Mouse (Mus musculus) urinary bladder, postnatal 36 days (tissue): ENCODE measurements around the gene Pcx.
"Not testable (repeated sequence)": the region's sequence is repeated elsewhere in the genome, so short reads cannot be mapped to it uniquely, and the experiment has no call there.

Experiments used
- DNase-seq, 2 experiments: peaks; one replicate each; pipeline ENCODE4 v3.0.0; 2022; ENCODE audit warnings: low spot score in 2 of 2, mixed read lengths in 1 of 2

Gene Pcx

GRCm38 (mm10) chr19:4586783-4587182 lies 76.5 kb downstream of the Pcx start:
- DNase-seq: not testable (repeated sequence)

DNA sequence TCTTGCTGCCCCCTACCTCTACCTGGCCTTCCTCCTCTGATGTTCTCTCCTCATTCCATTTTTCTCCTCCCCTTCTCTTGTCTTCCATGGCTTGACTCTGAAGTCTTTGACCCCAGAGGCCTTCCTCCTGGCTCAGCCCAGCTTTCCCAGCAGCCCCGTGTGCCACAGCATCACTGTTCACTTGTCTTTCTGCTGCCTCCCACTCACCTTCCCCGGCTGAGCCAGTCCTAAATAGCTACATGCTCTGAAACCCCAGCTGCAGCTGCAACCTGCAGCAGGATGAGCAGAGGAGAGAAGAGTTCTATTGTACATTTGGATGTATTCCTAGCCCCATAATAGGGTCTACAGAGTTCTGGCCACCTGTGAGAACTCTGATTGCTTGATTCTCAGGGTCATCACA lies 77.2 kb downstream of the Pcx start:
- no peak for DNase-seq

GRCm38 (mm10) chr19:4588430-4588829 lies 78.2 kb downstream of the Pcx start:
- no peak for DNase-seq

DNA sequence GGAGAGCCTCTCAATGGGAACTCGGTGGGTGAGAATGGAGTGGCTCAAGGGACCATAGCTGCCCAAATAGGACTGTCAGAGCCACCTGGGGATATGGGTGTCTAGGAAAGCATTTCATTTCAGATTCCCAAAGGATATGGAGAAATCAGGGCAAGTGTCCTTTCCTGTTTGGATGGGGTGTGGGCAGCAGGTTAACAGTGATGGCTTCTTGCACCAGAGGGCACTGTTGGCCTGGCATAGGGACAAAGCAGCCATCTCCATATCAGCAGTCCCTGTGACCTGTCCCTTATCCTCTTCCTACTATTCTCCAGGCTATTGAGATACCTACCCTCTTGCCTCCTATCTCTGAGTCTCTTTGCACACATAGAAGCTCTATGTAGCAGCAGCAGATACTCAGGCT lies 78.8 kb downstream of the Pcx start:
- no peak for DNase-seq

GRCm38 (mm10) chr19:4590025-4590424 lies 79.8 kb downstream of the Pcx start:
- no peak for DNase-seq

GRCm38 (mm10) chr19:4593792-4594522 lies 83.7 kb downstream of the Pcx start:
- DNase-seq: peak in 1 of 2 experiments; percentile 50

GRCm38 (mm10) chr19:4596071-4596470 lies 85.8 kb downstream of the Pcx start:
- no peak for DNase-seq

DNA sequence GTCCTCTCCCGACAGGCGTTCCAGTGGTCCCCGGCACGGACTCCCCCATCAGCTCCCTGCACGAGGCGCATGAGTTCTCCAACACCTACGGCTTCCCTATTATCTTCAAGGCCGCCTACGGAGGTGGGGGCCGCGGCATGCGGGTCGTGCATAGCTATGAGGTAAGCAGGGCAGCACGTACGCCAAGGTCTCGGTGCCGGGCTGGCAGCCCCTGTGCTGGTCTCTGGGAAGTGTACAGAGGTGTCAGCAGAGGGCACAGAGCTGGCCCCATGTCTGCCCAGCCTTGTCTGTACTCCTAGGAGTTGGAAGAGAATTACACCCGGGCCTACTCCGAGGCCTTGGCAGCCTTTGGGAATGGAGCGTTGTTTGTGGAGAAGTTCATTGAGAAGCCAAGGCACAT lies 92.2 kb downstream of the Pcx start:
- no peak for DNase-seq

- peak in 1 of 2 experiments; percentile 52 for DNase-seq
Observed at GRCm38 (mm10) chr19:4603801-4604723, 93.8 kb downstream of the Pcx start.

- no peak for DNase-seq
Observed at GRCm38 (mm10) chr19:4605654-4606053, 95.4 kb downstream of the Pcx start.

- DNase-seq: no peak
Observed at GRCm38 (mm10) chr19:4607406-4607805, 97.1 kb downstream of the Pcx start.

DNA sequence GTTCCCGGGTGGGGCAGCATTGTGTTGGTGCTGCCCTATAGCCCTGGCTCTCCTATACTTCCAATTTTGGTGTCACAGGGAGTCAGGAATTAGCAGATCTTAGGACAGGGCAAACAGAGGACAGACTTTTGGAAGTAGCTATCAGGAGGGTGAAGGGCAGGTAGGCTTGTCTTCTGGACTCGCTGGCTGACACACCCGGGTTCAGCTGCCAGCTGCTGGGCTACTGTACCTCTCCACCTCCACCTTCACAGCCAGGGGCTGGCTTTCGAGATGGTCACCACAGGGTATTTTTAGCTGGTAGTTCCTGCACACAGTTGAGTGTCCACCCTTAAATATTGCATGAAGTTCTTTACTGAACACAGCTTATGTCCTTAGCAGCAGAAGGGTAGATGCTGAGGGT lies 98.2 kb downstream of the Pcx start:
- DNase-seq: no peak

GRCm38 (mm10) chr19:4610109-4610508 lies 99.8 kb downstream of the Pcx start:
- no peak for DNase-seq

DNA sequence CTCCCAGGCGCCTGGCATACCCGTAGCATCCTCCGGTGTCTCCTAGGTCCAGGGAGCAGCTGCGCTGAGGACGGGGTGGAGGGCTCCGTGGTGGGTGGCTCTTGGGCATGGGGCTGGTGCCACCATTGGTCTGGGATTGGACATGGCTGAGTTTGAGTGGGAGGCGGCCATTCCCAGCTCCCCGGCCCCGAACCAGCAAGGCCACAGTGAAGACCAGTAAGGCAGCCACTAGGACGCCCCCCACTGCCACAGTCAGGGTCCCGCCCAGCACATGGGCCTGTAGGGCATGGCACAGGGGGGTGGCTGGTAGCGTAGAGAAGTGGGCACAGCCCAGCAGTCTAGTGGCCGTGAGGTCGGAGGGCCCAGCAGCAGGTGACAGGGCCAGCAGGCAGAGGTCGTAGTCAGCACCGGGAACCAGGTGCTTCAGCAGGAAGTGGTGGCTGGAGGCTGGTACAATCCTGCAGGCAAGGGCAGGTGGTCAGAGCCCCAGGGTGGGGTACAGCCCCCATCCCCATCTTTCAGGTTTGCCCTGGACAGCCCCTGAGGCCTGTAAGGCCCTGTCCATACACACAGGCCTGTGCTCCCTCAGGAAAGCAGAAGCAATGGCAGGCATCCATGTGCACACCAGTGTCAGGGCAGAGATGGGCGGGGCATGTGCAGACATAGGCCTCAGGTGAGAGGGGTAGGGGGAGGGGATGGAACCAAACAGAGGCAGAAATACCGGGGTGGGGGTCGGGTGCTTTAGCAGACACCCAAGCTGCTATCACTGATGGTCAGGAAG lies 102.1 kb downstream of the Pcx start:
- no peak for DNase-seq

DNA sequence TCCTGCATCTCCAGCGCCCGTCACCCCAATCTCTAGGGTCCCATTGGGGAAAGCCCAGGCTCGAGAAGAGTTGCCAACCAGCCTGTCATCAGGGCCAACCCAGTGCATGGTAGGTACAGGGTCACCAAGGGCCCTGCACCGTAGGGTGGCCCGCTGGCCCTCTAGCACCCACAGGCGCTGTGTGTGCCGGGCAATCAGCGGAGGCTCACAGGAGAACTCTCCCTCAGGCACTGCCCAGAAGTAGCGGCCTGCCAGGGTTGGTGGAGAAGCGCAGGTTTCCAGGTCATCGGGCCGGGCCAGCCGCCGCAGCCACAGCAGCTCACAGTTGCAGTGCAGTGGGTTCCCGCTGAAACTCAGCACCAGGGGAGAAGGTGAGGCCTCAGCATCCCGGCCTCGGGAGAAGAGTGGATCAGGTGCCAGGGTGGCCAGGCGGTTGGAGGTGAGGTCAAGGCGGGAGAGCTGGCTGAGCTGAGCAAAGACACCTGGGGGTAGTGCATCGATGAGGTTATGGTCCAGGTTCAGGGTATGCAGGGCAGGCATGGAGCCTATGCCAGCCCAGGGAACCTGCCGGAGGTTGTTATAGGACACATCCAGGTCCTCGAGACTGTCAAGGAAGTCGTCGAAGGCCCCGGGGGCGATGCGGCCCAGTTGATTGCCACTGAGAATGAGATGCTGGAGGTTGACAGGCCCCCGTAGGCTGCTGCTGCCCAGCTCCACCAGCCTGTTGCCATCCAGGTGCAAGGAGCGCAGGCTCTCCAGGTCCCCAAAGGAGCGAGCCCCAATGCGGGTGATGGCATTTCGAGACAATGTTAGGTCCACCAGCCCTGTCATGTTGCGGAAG lies 103.4 kb downstream of the Pcx start:
- DNase-seq: no peak

- no peak for DNase-seq
Observed at GRCm38 (mm10) chr19:4614305-4615150, 104.3 kb downstream of the Pcx start.

GRCm38 (mm10) chr19:4615151-4616093 lies 105.2 kb downstream of the Pcx start, which contains the start of gene Lrfn4:
TSS of gene Lrfn4 (minus strand) at chr19:4615667.
- peak; percentile 52 to 77 for DNase-seq

- no peak for DNase-seq
Observed at GRCm38 (mm10) chr19:4616546-4616945, 106.3 kb downstream of the Pcx start.

DNA sequence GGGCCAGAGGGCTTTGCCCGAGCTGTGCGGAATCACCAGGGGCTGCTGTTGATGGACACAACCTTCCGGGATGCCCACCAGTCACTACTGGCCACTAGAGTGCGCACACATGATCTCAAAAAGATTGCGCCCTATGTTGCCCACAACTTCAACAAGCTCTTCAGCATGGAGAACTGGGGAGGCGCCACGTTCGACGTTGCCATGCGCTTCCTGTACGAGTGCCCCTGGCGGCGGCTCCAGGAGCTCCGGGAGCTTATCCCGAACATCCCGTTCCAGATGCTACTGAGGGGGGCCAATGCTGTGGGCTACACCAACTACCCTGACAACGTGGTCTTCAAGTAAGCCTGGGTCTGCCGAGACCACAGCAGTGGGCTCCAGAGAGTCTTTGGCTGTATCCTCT lies 107.9 kb downstream of the Pcx start:
- DNase-seq: no peak
